Mouse (Mus musculus) stomach, postnatal 0 days (tissue): ENCODE data around the gene Duox2. TPM values are rescaled to one million over a fixed set of nuclear protein-coding genes. Genes with fewer than 3 reads are reported as not detected.
"Not testable (repeated sequence)": the region's sequence is repeated elsewhere in the genome, so short reads cannot be mapped to it uniquely, and the experiment has no call there.

Experiments used
- ATAC-seq: fragments of 200-750 bp; cut with Nextera tagmentation; 2 replicates; pipeline ENCODE4 v1.8.0; 2017; ENCODE audit not compliant: low FRiP score, low TSS enrichment
- DNase-seq: peaks from one replicate; pipeline ENCODE4 v3.0.0-alpha.2; 2016; ENCODE audit warnings: low spot score
- H3K27ac ChIP-seq: fragments of 300-500 bp; sonication (generic); replicated peaks from 2 replicates; pipeline ENCODE4 v1.5.1; 2014; ENCODE audit warnings: mild to moderate bottlenecking, control low read depth
- H3K27me3 ChIP-seq: fragments of 300-500 bp; sonication (generic); 2 replicates; pipeline ENCODE4 v1.6.1; 2014; ENCODE audit warnings: low read length; ENCODE audit not compliant: control insufficient read depth, insufficient read depth
- H3K36me3 ChIP-seq: fragments of 300-500 bp; sonication (generic); 2 replicates; pipeline ENCODE4 v1.6.1; 2014; ENCODE audit warnings: low read length, mixed read lengths; ENCODE audit not compliant: control insufficient read depth, insufficient read depth
- H3K4me1 ChIP-seq: fragments of 300-500 bp; sonication (generic); replicated peaks from 2 replicates; pipeline ENCODE4 v1.6.1; 2014; ENCODE audit warnings: antibody characterized with exemption; ENCODE audit not compliant: control insufficient read depth, insufficient read depth
- H3K4me2 ChIP-seq: fragments of 300-500 bp; sonication (generic); replicated peaks from 2 replicates; pipeline ENCODE4 v1.6.1; 2014; ENCODE audit warnings: low read depth, mild to moderate bottlenecking, control low read depth, moderate library complexity
- H3K4me3 ChIP-seq: fragments of 300-500 bp; sonication (generic); 2 replicates; pipeline ENCODE4 v1.5.1; 2014; ENCODE audit warnings: low read depth, low read length, control low read depth
- H3K9ac ChIP-seq: fragments of 300-500 bp; sonication (generic); 2 replicates; pipeline ENCODE4 v1.6.1; 2014; ENCODE audit warnings: mild to moderate bottlenecking, low read length, control low read depth, mixed read lengths
- H3K9me3 ChIP-seq: fragments of 300-500 bp; sonication (generic); 2 replicates; pipeline ENCODE4 v1.6.1; 2016; ENCODE audit warnings: low read length; ENCODE audit not compliant: control insufficient read depth
- CTCF ChIP-seq: IDR thresholded peaks from 2 replicates; pipeline ENCODE4 v1.5.1; 2016; ENCODE audit warnings: antibody characterized with exemption, low read depth, mild to moderate bottlenecking, moderate library complexity
- EP300 ChIP-seq: optimal IDR thresholded peaks from 2 replicates; pipeline ENCODE3; 2016; ENCODE audit warnings: antibody characterized with exemption
- WGBS: fragments of 180-500 bp; shearing (Covaris S2); extraction: QIAGEN DNeasy Blood & Tissue Kit; methylation state at CpG from one replicate; pipeline ENCODE4 v1.1.7; 2014; 5-methylcytosine and 5-hydroxymethylcytosine counted together
- polyA plus RNA-seq: library from polyadenylated mRNA; unstranded; fragments of >200 nt; fragmentation: Nextera tagmentation; extraction: Ambion mirVana; gene quantifications from 2 replicates; pipeline ENCODE4 v1.2.1, GENCODE M21; 2015

Gene Duox2
- polyA plus RNA-seq: 15.2 and 17.2 TPM in 2 replicates

DNA sequence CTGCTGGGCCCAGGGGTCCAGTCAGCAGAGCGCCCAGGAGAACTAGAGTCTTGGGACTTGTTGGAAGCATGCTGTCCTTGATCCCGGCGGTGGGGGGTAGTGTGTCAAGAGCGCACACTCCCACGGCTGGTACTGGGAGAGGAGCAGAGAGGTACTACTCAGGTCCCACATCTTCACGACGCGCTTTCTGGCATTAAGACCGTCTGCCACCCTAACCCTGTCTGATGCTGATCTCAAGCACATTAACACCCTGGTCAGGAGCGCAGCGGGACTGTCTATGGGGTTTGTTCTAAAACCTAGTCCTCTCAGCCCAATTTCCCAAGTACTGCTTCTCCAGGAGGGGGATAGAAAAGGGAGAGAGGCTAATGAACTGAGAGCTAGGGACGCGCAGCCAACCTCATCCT lies at the start of gene Duox2:
Gene Duox2, minus strand, starts transcription at position 354 of the 404 bp plus-strand sequence.
- 3% methylated on average over 13 of the region's 13 CpGs for WGBS
- Histone ChIP-seq H3K27me3 (peaks cover 22% of the 10 kb centered on the region; the same call in 1 of the 2 replicates), H3K4me1 (no peaks in the 10 kb centered on the region; the same call in 1 of the 2 replicates), H3K27ac (no peak within 1 kb of the TSS), H3K4me3 (peak within 1 kb of the TSS; percentile 19), H3K4me2 (peak within 1 kb of the TSS; percentile 48), H3K9ac (no peak within 1 kb of the TSS), H3K36me3 (no peaks in the 10 kb centered on the region), H3K9me3 (no peaks in the 10 kb centered on the region)
- TF ChIP-seq CTCF: no peak
- TF ChIP-seq EP300: no peak
- ATAC-seq (no peak), DNase-seq (no peak)

DNA sequence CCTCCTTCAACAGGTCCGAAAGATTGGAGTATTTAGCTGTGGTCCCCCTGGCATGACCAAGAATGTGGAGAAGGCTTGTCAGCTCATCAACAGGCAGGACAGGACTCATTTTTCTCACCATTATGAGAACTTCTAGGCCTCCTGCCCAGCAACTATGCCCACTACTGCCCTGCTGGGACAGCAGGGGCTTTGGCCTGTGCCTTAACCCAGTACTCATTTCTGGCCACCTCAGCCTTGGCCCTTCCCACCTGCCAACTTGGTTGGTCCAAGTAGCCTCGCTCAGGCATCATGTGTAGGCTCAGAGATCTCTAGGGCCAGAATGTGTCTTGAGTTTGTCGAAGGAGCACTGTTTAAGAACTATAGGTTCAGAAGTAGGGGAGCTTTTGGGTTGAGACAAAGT lies 49.0 kb upstream of the Duox2 start:
- ATAC-seq (no peak), DNase-seq (no peak)
- H3K4me2 ChIP-seq: no peak overlapping the region
- no peak overlapping the region for H3K9ac ChIP-seq
- H3K27me3 ChIP-seq: no peaks in the 10 kb centered on the region
- no peak overlapping the region for H3K27ac ChIP-seq
- TF ChIP-seq EP300 (no peak), CTCF (no peak)
- WGBS: 94% methylated on average over 3 of the region's 3 CpGs
- no peaks in the 10 kb centered on the region for H3K36me3 ChIP-seq
- H3K4me3 ChIP-seq: no peak overlapping the region
- H3K4me1 ChIP-seq: peaks cover 7% of the 10 kb centered on the region; the same call in 1 of the 2 replicates
- no peaks in the 10 kb centered on the region for H3K9me3 ChIP-seq

DNA sequence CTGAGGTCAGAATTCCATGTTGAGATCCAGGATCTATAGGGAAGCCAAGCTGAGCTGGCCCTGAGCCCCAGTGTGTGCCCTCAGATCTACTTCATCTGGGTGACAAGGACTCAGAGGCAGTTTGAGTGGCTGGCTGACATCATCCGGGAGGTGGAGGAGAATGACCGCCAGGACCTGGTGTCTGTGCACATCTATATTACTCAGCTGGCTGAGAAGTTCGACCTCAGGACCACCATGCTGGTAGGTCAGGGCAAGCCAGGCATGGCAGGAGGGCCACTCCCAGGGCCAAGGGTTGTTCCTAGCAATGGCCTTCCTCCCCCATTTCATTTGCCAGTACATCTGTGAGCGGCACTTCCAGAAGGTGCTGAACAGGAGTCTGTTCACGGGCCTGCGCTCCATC lies 47.9 kb upstream of the Duox2 start:
- H3K36me3 ChIP-seq, H3K27me3 ChIP-seq, H3K9me3 ChIP-seq, H3K9ac ChIP-seq, ATAC-seq, H3K4me3 ChIP-seq, H3K4me2 ChIP-seq, H3K4me1 ChIP-seq, DNase-seq: not testable (repeated sequence)
- peak overlapping the region; percentile 75 for H3K27ac ChIP-seq
- 81% methylated on average over 6 of the region's 6 CpGs for WGBS

DNA sequence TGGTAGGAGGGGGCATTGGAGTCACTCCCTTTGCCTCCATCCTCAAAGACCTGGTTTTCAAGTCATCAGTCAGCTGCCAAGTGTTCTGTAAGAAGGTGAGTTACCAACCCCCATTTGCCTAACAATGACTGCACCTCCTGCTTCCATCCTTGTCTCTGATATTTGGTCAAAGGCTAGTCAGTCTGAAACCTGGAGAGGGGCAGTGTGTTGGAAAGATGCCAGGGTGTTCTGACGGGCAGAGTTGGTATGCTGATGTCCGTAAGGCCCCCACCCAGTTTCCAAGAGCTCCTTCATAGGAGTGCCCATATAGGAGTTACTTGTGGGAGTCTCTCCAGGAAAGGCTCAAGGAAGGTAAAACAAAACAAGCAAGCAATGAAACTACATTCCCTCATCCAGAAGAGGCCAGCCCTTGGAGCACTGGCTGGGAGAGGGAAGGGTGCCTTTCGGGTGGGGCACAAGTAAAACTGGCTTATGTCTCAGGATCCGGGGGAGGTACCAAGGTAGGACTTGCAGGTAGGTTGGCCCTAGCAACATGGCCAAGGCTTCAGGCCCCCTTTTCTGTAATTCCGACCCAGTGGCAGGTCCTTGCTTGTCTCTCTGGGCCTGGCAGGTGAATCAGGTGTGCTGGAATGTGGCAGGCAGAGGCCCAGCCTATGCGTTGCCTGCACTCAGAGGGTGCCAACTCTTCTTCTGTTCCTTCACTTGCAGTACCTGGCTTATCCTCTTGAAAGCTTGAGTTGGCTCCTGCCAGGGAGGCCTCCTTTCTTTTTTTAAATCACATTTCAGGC lies 47.1 kb upstream of the Duox2 start:
- Histone ChIP-seq H3K36me3 (no peaks in the 10 kb centered on the region), H3K4me1 (0 out of 2 replicates have a peak, but pooled peaks cover 2% of the 10 kb centered on the region), H3K27me3 (no peaks in the 10 kb centered on the region), H3K27ac (peak overlapping the region; percentile 75), H3K4me2 (no peak overlapping the region), H3K4me3 (no peak overlapping the region), H3K9me3 (no peaks in the 10 kb centered on the region), H3K9ac (no peak overlapping the region)
- TF ChIP-seq EP300 (peak; percentile 73), CTCF (peak; percentile 48)
- peak; percentile 55 for ATAC-seq
- peak; percentile 29 for DNase-seq
- 70% methylated on average over 6 of the region's 6 CpGs for WGBS

DNA sequence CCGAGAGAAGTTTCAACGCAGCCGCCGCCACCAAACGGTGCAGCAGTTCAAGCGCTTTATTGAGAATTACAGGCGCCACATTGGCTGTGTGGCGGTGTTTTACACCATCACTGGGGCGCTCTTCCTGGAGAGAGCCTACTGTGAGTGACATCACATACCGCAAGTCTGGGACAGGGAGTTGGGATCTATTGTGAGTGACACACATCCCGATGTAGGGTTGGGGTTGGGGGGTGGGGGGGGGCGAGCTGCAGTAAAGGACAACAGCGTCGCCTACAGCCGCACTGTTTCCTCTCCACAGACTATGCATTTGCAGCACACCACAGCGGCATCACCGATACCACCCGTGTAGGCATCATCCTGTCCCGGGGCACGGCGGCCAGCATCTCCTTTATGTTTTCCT lies 39.0 kb upstream of the Duox2 start:
- DNase-seq (no peak), ATAC-seq (no peak)
- Histone ChIP-seq H3K4me2 (no peak overlapping the region), H3K27me3 (no peaks in the 10 kb centered on the region; the same call in 1 of the 2 replicates), H3K4me3 (no peak overlapping the region), H3K4me1 (no peaks in the 10 kb centered on the region), H3K9me3 (no peaks in the 10 kb centered on the region), H3K36me3 (no peaks in the 10 kb centered on the region), H3K27ac (no peak overlapping the region), H3K9ac (no peak overlapping the region)
- 60% methylated on average over 21 of the region's 21 CpGs for WGBS
- no peak for TF ChIP-seq EP300
- TF ChIP-seq CTCF: no peak

DNA sequence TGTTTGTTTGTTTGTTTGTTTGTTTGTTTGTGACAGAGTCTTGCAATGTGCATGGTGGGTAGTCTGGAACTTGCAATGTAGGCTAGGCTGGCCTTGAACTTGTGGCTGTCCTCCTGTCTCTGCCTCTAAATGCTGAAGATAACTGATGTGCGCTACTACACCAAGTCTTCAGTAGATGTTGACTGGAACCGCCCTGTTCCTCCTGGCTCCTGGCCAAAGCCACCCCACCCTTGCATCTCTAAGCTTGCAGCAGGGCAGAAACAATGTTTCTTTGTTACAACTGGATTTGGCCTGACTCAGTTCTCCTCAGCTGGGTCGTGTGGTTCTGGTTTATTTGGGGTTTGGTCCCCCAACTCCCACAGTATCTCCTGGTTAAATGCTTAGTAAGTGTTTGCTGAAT lies 35.9 kb upstream of the Duox2 start:
- 36% methylated on average over 3 of the region's 3 CpGs for WGBS
- peak; percentile 65 for DNase-seq

More for the DNA sequence above, 35.9 kb upstream of the Duox2 start:
- H3K27ac ChIP-seq: no peak overlapping the region
- no peak overlapping the region for H3K9ac ChIP-seq
- no peaks in the 10 kb centered on the region for H3K9me3 ChIP-seq
- H3K4me2 ChIP-seq: no peak overlapping the region
- ATAC-seq: peak; percentile 34
- no peaks in the 10 kb centered on the region; the same call in 1 of the 2 replicates for H3K27me3 ChIP-seq
- H3K4me3 ChIP-seq: no peak overlapping the region
- no peaks in the 10 kb centered on the region for H3K36me3 ChIP-seq
- H3K4me1 ChIP-seq: no peaks in the 10 kb centered on the region
- no peak for TF ChIP-seq EP300
- no peak for TF ChIP-seq CTCF
